Mouse (Mus musculus) 416B (cell line): ENCODE results near the gene Ufsp2.

Experiments used
- DNase-seq: peaks from one replicate; pipeline ENCODE4 v3.0.0; 2011; ENCODE audit warnings: low read depth

Gene Ufsp2

GRCm38 (mm10) chr8:46010746-46011680, 35.7 kb downstream of the Ufsp2 start:
- DNase-seq, result no peak

- no peak for DNase-seq
These were observed 46.9 kb downstream of the Ufsp2 start for GRCm38 (mm10) chr8:46022203-46022602.

- DNase-seq, result no peak
These were observed 47.4 kb downstream of the Ufsp2 start for GRCm38 (mm10) chr8:46022758-46023157.

- no peak for DNase-seq
These were observed 49.1 kb downstream of the Ufsp2 start for GRCm38 (mm10) chr8:46024392-46024791.

GRCm38 (mm10) chr8:46036217-46036616, 60.9 kb downstream of the Ufsp2 start:
- no peak for DNase-seq

- DNase-seq, result no peak
These were observed 64.3 kb downstream of the Ufsp2 start for GRCm38 (mm10) chr8:46039666-46040065.

GRCm38 (mm10) chr8:46040260-46040659, 64.9 kb downstream of the Ufsp2 start:
- DNase-seq, result no peak
